ENCODE assay signal across 14 mouse cellular contexts in the genomic region with DNA sequence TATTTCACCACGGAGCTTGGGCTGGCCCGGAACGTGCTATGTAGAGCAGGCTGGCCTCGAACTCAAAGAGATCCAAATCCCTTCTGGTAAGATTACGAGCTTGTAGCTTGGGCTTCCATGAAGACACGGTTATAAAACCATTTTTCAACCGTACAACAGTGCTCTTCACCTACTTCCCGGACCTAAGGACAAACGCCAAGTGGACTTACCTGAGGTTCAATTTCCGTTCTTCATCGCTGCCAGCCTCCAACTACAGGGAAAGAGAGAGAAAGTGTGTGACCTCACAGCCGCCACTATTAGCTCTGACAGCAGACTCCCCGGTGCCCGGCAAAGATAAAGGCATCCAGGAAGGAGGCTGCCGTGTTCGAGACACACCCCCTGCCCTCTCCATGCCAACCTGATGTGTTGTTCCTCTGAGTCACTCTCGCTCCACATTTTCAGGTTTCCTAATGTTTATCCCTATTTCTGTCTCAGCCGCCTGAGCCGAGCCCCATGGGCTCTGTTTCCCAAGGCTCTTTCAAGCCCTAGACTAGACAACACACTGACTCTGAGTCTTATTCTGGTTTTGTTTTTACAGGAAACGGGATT. TPM values are rescaled to one million over a fixed set of nuclear protein-coding genes. Genes with fewer than 3 reads are reported as not detected.
DNase-seq lines count a peak whose midpoint lies in the region; ATAC-seq lines count a peak whose summit lies in the region.
"Had no signal": no experiment of that assay in that cellular context is flagged by ENCODE, and none has a peak within 500 bp of the region (broad histone marks: within the 10 kb centered on the region; RNA-seq: fewer than 3 reads in every experiment).

No protein-coding gene starts in this region.

- H3K27ac ChIP-seq in hindbrain, embryonic 13.5 days: no peak overlapping the region
- H3K27ac ChIP-seq: hindbrain, embryonic 14.5 days; limb, embryonic 13.5 days had no signal

- H3K9me3 ChIP-seq in hindbrain, embryonic 13.5 days: no peaks in the 10 kb centered on the region
- H3K9me3 ChIP-seq: limb, embryonic 13.5 days had no signal

- H3K4me3 ChIP-seq in hindbrain, embryonic 13.5 days: no peak overlapping the region
- H3K4me3 ChIP-seq: limb, embryonic 13.5 days had no signal

- H3K4me2 ChIP-seq in hindbrain, embryonic 13.5 days: no peak overlapping the region
- H3K4me2 ChIP-seq: hindbrain, embryonic 14.5 days; limb, embryonic 13.5 days had no signal

- WGBS in hindbrain, embryonic 13.5 days: 86% methylated on average over 20 of the region's 20 CpGs

- DNase-seq in adrenal gland, adult 2 months: peak; percentile 63
- no peak for DNase-seq in adrenal gland, adult 8-10 months
- peak; percentile 55 for DNase-seq in 3134 (ENCODE audit: extremely low read depth, insufficient read length, low spot score)
- DNase-seq in lung, postnatal 36 days: peak; percentile 63
- no peak for DNase-seq in left cerebral cortex, adult 11 months (ENCODE audit: low spot score)
- DNase-seq in testis, postnatal 14 days (ENCODE audit: low spot score): no peak
- DNase-seq: cerebellum, postnatal 10 days; forebrain, postnatal 0 days; kidney, postnatal 14 days; right cerebral cortex, adult 18-20 months had no signal

- no peaks in the 10 kb centered on the region for H3K27me3 ChIP-seq in hindbrain, embryonic 13.5 days
- H3K27me3 ChIP-seq: limb, embryonic 13.5 days had no signal

- H3K9ac ChIP-seq in hindbrain, embryonic 13.5 days: no peak overlapping the region; the same call in 1 of the 2 replicates
- H3K9ac ChIP-seq: hindbrain, embryonic 14.5 days; limb, embryonic 13.5 days had no signal

- peaks cover 29% of the 10 kb centered on the region for H3K36me3 ChIP-seq in hindbrain, embryonic 13.5 days

- peaks cover 60% of the 10 kb centered on the region for H3K4me1 ChIP-seq in hindbrain, embryonic 13.5 days (replicated peaks)

- peak; percentile 57 for ATAC-seq in common myeloid progenitor, adult 5-6 weeks (replicated peaks; ENCODE audit: low read depth, poor library complexity, severe bottlenecking)
- no peak for ATAC-seq in hindbrain, embryonic 13.5 days (ENCODE audit: low FRiP score)
- ATAC-seq: forebrain, postnatal 0 days had no signal

RNA-seq across cellular contexts. Expression of gene Ssh1, which starts 4.2 kb away (rescaled TPM):
- 10 to 100 TPM; 15.5 to 24.6 TPM for total RNA-seq in adrenal gland, adult 2 months (2021)
- 9.1 and 9.9 TPM in 2 replicates for polyA plus RNA-seq in adrenal gland, adult 2 months (2012; rRNA removed)
- total RNA-seq in adrenal gland, adult 8-10 months (2022): 10 to 100 TPM; 17.3 to 32.2 (median 23.3) TPM
- 3.3 and 7.0 TPM in 2 replicates for total RNA-seq in common myeloid progenitor, adult 5-6 weeks (2017)
- 15.0 and 18.7 TPM in 2 replicates for polyA plus RNA-seq in hindbrain, embryonic 13.5 days (2015; fragmentation: Nextera tagmentation; extraction: Ambion mirVana)

RNA-seq across cellular contexts. Expression of gene Dao, which starts 14.0 kb away (rescaled TPM):
- total RNA-seq in adrenal gland, adult 2 months (2021): not detected
- not detected in 2 replicates for polyA plus RNA-seq in adrenal gland, adult 2 months (2012; rRNA removed)
- not detected for total RNA-seq in adrenal gland, adult 8-10 months (2022)
- not detected in 2 replicates for total RNA-seq in common myeloid progenitor, adult 5-6 weeks (2017)
- polyA plus RNA-seq in hindbrain, embryonic 13.5 days (2015; fragmentation: Nextera tagmentation; extraction: Ambion mirVana): not detected in 2 replicates
- total RNA-seq: forebrain, postnatal 0 days had no signal
- polyA plus RNA-seq: forebrain, postnatal 0 days; hindbrain, embryonic 14.5 days; limb, embryonic 13.5 days had no signal

Comparison
In these comparisons a context has a peak if more than half of its experiments do, and no peak if none do; other contexts are left out.
1. DNase-seq: peak in adrenal gland, adult 2 months (single experiment), 3134 (single experiment) and lung, postnatal 36 days (single experiment); none in adrenal gland, adult 8-10 months (single experiment), left cerebral cortex, adult 11 months (single experiment) and testis, postnatal 14 days (single experiment).